Mouse (Mus musculus) adrenal gland, adult 8-10 months (tissue): ENCODE measurements around the gene Cyp2b23. TPM values are rescaled to one million over a fixed set of nuclear protein-coding genes. Genes with fewer than 3 reads are reported as not detected.
"Not testable (repeated sequence)": the region's sequence is repeated elsewhere in the genome, so short reads cannot be mapped to it uniquely, and the experiment has no call there.

Experiments
- DNase-seq: peaks from one replicate; pipeline ENCODE4 v3.0.0; 2022
- total RNA-seq, 4 experiments: library from RNA; stranded (reverse); gene quantifications; 2 replicates each; pipeline ENCODE4 v1.2.4; 2022

Cyp2b23 gene
- not detected for total RNA-seq

- no peak for DNase-seq
Observed at GRCm38 (mm10) chr7:26686337-26686736, at the start of gene Cyp2b23. Gene Cyp2b23, minus strand, starts transcription at chr7:26686437.

DNA sequence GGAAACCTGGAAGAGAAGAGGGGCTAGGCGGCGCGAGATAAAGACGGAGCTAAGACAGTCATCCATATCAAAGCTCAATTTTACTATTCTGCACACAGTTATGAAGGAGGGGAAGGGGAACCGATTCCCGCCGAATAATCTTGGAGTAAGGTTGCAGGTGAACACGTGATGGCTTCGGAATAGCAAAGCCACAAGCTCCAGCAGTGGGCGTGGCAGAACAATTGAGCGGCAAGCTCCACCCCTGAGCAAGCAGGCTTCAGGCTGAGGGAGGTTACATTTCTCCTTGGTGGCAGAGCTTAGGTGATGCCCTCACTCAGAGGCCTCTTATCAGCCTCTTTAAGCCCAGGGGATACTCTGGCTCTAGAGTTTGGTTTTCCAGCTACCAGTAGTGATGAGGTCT, 24.8 kb upstream of the Cyp2b23 start:
- DNase-seq = no peak

GRCm38 (mm10) chr7:26707061-26707460, 20.8 kb upstream of the Cyp2b23 start:
- no peak for DNase-seq

- not testable (repeated sequence) for DNase-seq
Observed at GRCm38 (mm10) chr7:26706191-26706590, 20.0 kb upstream of the Cyp2b23 start.

- DNase-seq = no peak
Observed at GRCm38 (mm10) chr7:26700151-26700550, 13.9 kb upstream of the Cyp2b23 start.

- DNase-seq = no peak
Observed at GRCm38 (mm10) chr7:26685713-26686112, 524 bp downstream of the Cyp2b23 start.

DNA sequence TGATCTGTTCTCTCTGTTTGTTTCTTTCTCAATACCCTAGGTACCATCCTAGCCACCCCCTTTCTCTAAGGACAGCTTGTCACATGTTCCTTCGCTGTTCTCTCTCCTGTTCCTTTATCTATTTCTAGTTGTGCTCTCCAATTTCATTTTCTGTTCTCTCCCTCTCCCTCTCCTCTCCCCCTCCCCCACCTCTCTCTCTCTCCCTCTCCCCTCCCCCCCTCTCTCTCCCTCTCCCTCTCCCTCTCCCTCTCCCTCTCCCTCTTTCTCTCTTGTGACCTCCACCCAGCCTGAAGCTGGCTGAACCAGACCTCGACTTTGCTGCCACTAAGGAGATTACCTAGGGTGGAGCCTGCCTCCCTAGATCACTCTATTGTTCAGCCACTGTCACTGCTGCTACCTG, 18.8 kb downstream of the Cyp2b23 start:
- DNase-seq = not testable (repeated sequence)

DNA sequence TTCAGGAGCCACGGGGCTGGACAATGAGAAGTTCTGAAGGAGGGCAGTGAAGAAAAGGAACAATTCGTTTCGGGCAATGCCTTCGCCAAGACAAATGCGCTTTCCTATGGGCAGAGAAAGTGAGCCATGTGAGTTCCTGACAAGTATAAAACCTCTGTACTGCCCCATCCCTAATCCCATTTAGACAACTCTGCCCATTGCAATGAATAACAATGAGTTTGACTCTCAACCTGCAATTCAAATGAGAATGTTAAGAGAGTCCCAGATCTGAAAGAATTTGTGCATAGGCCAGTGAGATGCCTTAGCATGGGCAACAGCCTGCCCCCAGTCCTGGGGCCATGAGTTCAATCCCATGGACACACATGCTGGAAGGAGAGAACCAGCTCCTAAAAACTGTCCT, 20.2 kb downstream of the Cyp2b23 start:
- DNase-seq = no peak

GRCm38 (mm10) chr7:26618364-26618763, 67.9 kb downstream of the Cyp2b23 start, which contains the start of gene Vmn1r185:
Gene Vmn1r185, minus strand, starts transcription at chr7:26618464.
- DNase-seq = not testable (repeated sequence)

Other genes with a start within 250 kb of the Cyp2b23 start
- not detected for gene Nlrp9a, start 151.4 kb downstream of the Cyp2b23 start, total RNA-seq
- gene Vmn1r185, start 68.0 kb downstream of the Cyp2b23 start, total RNA-seq = not detected
- gene Cyp2b19, start 70.7 kb upstream of the Cyp2b23 start, total RNA-seq = not detected
- under 1 TPM in 1 of 4 experiments, not detected in 3; 0.31 TPM for gene Cyp2g1, start 122.5 kb upstream of the Cyp2b23 start, total RNA-seq
- gene Cyp2a5, start 148.9 kb upstream of the Cyp2b23 start, total RNA-seq = 1 to 10 TPM in 2 of 4 experiments, not detected in 2; 1.1 to 1.7 TPM